Comparison of ENCODE assay signal across 19 mouse cellular contexts in the genomic region with DNA sequence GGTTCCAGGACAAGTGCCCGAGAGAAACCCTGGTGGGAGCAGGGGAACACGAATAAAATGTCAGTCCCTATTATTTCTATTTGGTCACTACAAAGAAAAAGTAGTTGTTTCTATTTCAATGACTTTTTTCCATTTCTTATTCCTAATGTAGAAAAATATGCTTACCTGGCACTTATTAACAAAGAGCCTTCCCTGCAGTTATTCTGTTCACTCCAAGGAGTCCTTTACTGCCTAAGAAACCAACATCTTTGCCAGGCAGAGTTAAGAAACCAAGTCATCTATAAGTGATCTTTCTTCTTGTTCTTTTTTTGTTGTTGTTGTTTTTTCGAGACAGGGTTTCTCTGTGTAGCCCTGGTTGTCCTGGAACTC. TPM values are rescaled to one million over a fixed set of nuclear protein-coding genes. Genes with fewer than 3 reads are reported as not detected.
DNase-seq lines count a peak whose midpoint lies in the region; ATAC-seq and TF ChIP-seq lines count a peak whose summit lies in the region.
"Had no signal": no experiment of that assay in that cellular context is flagged by ENCODE, and none has a peak within 500 bp of the region (broad histone marks: within the 10 kb centered on the region; RNA-seq: fewer than 3 reads in every experiment).

No protein-coding gene starts in this region.

- H3K4me3 ChIP-seq in kidney, embryonic 15.5 days (replicated peaks): no peak overlapping the region
- H3K4me3 ChIP-seq in E14TG2a.4 (replicated peaks; ENCODE audit: low read length) (peak overlapping the region; percentile 98), MEL (ENCODE audit: control insufficient read depth in 1 of 2, insufficient read depth in 1 of 2, low read depth in 2 of 2, low read length in 2 of 2) (peak overlapping the region in 1 of 2 experiments; percentile 20; a peak in 3 of 4 replicates)
- no peak overlapping the region for H3K4me3 ChIP-seq in liver, embryonic 15.5 days (replicated peaks)
- H3K4me3 ChIP-seq: embryonic facial prominence, embryonic 12.5 days; erythroblast, embryonic 14.5 days; forebrain, embryonic 13.5 days; heart, adult 2 months; limb, embryonic 12.5 days had no signal

- TF ChIP-seq CTCF in E14TG2a.4 (conservative IDR thresholded peaks at IDR 0.05; ENCODE audit: low read length) (no peak), MEL (IDR thresholded peaks at IDR 0.05 in 2 of 3, conservative IDR thresholded peaks at IDR 0.05 in 1 of 3; ENCODE audit: control insufficient read depth in 1 of 3, insufficient read depth in 1 of 3, low read depth in 2 of 3, low read length in 3 of 3, poor library complexity in 1 of 3, severe bottlenecking in 1 of 3) (no peak)

- H3K27ac ChIP-seq in kidney, embryonic 15.5 days: peak overlapping the region; percentile 56
- no peak overlapping the region for H3K27ac ChIP-seq in MEL (ENCODE audit: control insufficient read depth, low read depth, low read length)
- H3K27ac ChIP-seq in liver, embryonic 15.5 days (replicated peaks): peak overlapping the region; percentile 48; the same call in 1 of the 2 replicates
- H3K27ac ChIP-seq: embryonic facial prominence, embryonic 12.5 days; forebrain, embryonic 13.5 days; heart, adult 2 months; limb, embryonic 12.5 days had no signal

- no peak for DNase-seq in kidney, adult 9 months
- DNase-seq in MEL (ENCODE audit: low read depth, low spot score): no peak
- DNase-seq in urinary bladder, postnatal 14 days (ENCODE audit: low spot score): no peak
- no peak for DNase-seq in adrenal gland, postnatal 14 days
- DNase-seq: adrenal gland, postnatal 36 days; cerebellum, adult 9-10 months; gastrocnemius, postnatal 25 days; retina, postnatal 1 day; thymus, postnatal 14 days had no signal

- WGBS in kidney, embryonic 15.5 days: 69% methylated on average over 3 of the region's 3 CpGs
- WGBS in liver, embryonic 15.5 days (ENCODE audit: insufficient replicate concordance): 48% methylated on average over 3 of the region's 3 CpGs

- H3K9ac ChIP-seq in kidney, embryonic 15.5 days: no peak overlapping the region
- H3K9ac ChIP-seq in MEL (ENCODE audit: control insufficient read depth, low read depth, low read length, poor library complexity, severe bottlenecking): peak overlapping the region; percentile 57
- 0 out of 2 replicates have a peak overlapping the region, but pooled peaks have one; percentile 13 for H3K9ac ChIP-seq in liver, embryonic 15.5 days
- H3K9ac ChIP-seq: embryonic facial prominence, embryonic 12.5 days; forebrain, embryonic 13.5 days; limb, embryonic 12.5 days had no signal

- no peak for TF ChIP-seq EP300 in MEL (IDR thresholded peaks at IDR 0.05; ENCODE audit: low read depth in 1 of 2, low read length in 2 of 2)

- no peak for TF ChIP-seq POLR2A in MEL (IDR thresholded peaks at IDR 0.05; ENCODE audit: control insufficient read depth in 1 of 2, insufficient read depth in 1 of 2, low read depth in 1 of 2, low read length in 2 of 2, poor library complexity in 1 of 2)

- peaks cover 42% of the 10 kb centered on the region for H3K4me1 ChIP-seq in kidney, embryonic 15.5 days
- H3K4me1 ChIP-seq in E14TG2a.4 (replicated peaks; ENCODE audit: low read depth, low read length) (peaks cover 81% of the 10 kb centered on the region), MEL (ENCODE audit: control insufficient read depth in 1 of 2, insufficient read depth in 2 of 2, low read length in 2 of 2) (peaks cover 4 to 16% of the 10 kb centered on the region in 2 experiments)
- peaks cover 69% of the 10 kb centered on the region for H3K4me1 ChIP-seq in liver, embryonic 15.5 days (replicated peaks)

- no peak overlapping the region for H3K4me2 ChIP-seq in kidney, embryonic 15.5 days
- peak overlapping the region; percentile 11 for H3K4me2 ChIP-seq in liver, embryonic 15.5 days
- H3K4me2 ChIP-seq: embryonic facial prominence, embryonic 12.5 days; forebrain, embryonic 13.5 days; midbrain, embryonic 11.5 days had no signal

- ATAC-seq in kidney, embryonic 15.5 days (replicated peaks; ENCODE audit: low FRiP score): no peak
- ATAC-seq in liver, embryonic 15.5 days (ENCODE audit: insufficient read depth): no peak
- ATAC-seq: forebrain, embryonic 13.5 days had no signal

- H3K27me3 ChIP-seq in kidney, embryonic 15.5 days: no peaks in the 10 kb centered on the region
- no peaks in the 10 kb centered on the region for H3K27me3 ChIP-seq in E14TG2a.4 (ENCODE audit: insufficient read depth, low read length)
- H3K27me3 ChIP-seq in MEL (ENCODE audit: control insufficient read depth in 1 of 2, insufficient read depth in 2 of 2, low read length in 2 of 2): no peaks in the 10 kb centered on the region
- no peaks in the 10 kb centered on the region for H3K27me3 ChIP-seq in liver, embryonic 15.5 days
- H3K27me3 ChIP-seq: embryonic facial prominence, embryonic 12.5 days; forebrain, embryonic 13.5 days; limb, embryonic 12.5 days had no signal

- H3K9me3 ChIP-seq in kidney, embryonic 15.5 days (replicated peaks): no peaks in the 10 kb centered on the region
- H3K9me3 ChIP-seq in E14TG2a.4 (ENCODE audit: low read length) (no peaks in the 10 kb centered on the region), MEL (replicated peaks; ENCODE audit: insufficient read depth, low read length) (no peaks in the 10 kb centered on the region)
- H3K9me3 ChIP-seq in liver, embryonic 15.5 days (replicated peaks): no peaks in the 10 kb centered on the region
- H3K9me3 ChIP-seq: embryonic facial prominence, embryonic 12.5 days; forebrain, embryonic 13.5 days; G1E; limb, embryonic 12.5 days had no signal

- no peak for TF ChIP-seq RAD21 in MEL (IDR thresholded peaks at IDR 0.05; ENCODE audit: low read depth, low read length)

- peaks cover 28% of the 10 kb centered on the region for H3K36me3 ChIP-seq in kidney, embryonic 15.5 days
- H3K36me3 ChIP-seq in E14TG2a.4 (ENCODE audit: insufficient read depth, low read length) (peaks cover 93% of the 10 kb centered on the region), MEL (ENCODE audit: control insufficient read depth in 1 of 2, insufficient read depth in 2 of 2, low read length in 2 of 2) (peaks cover 31 to 66% of the 10 kb centered on the region in 2 experiments)
- peaks cover 65% of the 10 kb centered on the region for H3K36me3 ChIP-seq in liver, embryonic 15.5 days (replicated peaks)

- peaks cover 93% of the 10 kb centered on the region for H3K79me2 ChIP-seq in MEL (ENCODE audit: control insufficient read depth, insufficient read depth, low read length, poor library complexity)

TF ChIP-seq in MEL, 35 proteins besides CTCF, POLR2A, EP300 and RAD21:
- TF ChIP-seq SMC3 (IDR thresholded peaks at IDR 0.05; ENCODE audit: low read depth, low read length) (no peak), MAFK (IDR thresholded peaks at IDR 0.05; ENCODE audit: borderline replicate concordance, low read depth, low read length) (peak; percentile 45; the same call in 1 of the 2 replicates)

RNA-seq across cellular contexts. Expression of gene Mgme1, which starts 5.4 kb away (rescaled TPM):
- 24.2 and 25.3 TPM in 2 replicates for polyA plus RNA-seq in kidney, embryonic 15.5 days (2015; fragmentation: Nextera tagmentation; extraction: Ambion mirVana)
- total RNA-seq in MEL (2012; rRNA removed): 14.1 and 16.8 TPM in 2 replicates
- polyA plus RNA-seq in MEL (2012; ENCODE audit: insufficient read depth in 1 of 2, insufficient read length in 2 of 2, low read depth in 1 of 2, low replicate concordance in 2 of 2, missing spikeins in 1 of 2): 10 to 100 TPM in 1 of 2 experiments, not detected in 1; 20.3 TPM
- 9.8 and 10.5 TPM in 2 replicates for polyA plus RNA-seq in liver, embryonic 15.5 days (2015; fragmentation: Nextera tagmentation; extraction: Ambion mirVana)
- 14.6 and 16.3 TPM in 2 replicates for total RNA-seq in adrenal gland, postnatal 14 days (2021)

RNA-seq across cellular contexts. Expression of gene Snx5, which starts 5.6 kb away (rescaled TPM):
- polyA plus RNA-seq in kidney, embryonic 15.5 days (2015; fragmentation: Nextera tagmentation; extraction: Ambion mirVana): 125 and 129 TPM in 2 replicates
- total RNA-seq in MEL (2012; rRNA removed): 136 and 161 TPM in 2 replicates
- 100 to 1,000 TPM; 213 to 835 TPM for polyA plus RNA-seq in MEL (2012; ENCODE audit: insufficient read depth in 1 of 2, insufficient read length in 2 of 2, low read depth in 1 of 2, low replicate concordance in 2 of 2, missing spikeins in 1 of 2)
- 55.7 and 59.4 TPM in 2 replicates for polyA plus RNA-seq in liver, embryonic 15.5 days (2015; fragmentation: Nextera tagmentation; extraction: Ambion mirVana)
- 96.5 and 114 TPM in 2 replicates for total RNA-seq in adrenal gland, postnatal 14 days (2021)
